Mouse (Mus musculus): Measurements from ENCODE around the gene Pla2g4d.

GRCm38 (mm10) chr2:120235381-120235780, 53.6 kb downstream of the Pla2g4d start:
- TF ChIP-seq CTCF (IDR thresholded peaks at IDR 0.05; ENCODE audit: low read depth) (no peak), EP300 (IDR thresholded peaks at IDR 0.05; ENCODE audit: low read depth) (no peak)

Data from liver, postnatal 0 days (tissue).